Mouse (Mus musculus) liver, embryonic 11.5 days (tissue): ENCODE data around the gene Actg2. TPM values are rescaled to one million over a fixed set of nuclear protein-coding genes. Genes with fewer than 3 reads are reported as not detected.

ENCODE experiments used
- ATAC-seq: fragments of 200-750 bp; cut with Nextera tagmentation; replicated peaks from 2 replicates; pipeline ENCODE4 v1.8.0; 2017; ENCODE audit warnings: moderate number of reproducible peaks, mild to moderate bottlenecking, moderate TSS enrichment, moderate library complexity; ENCODE audit not compliant: low FRiP score
- DNase-seq: peaks from one replicate; pipeline ENCODE4 v3.0.0-alpha.2; 2017; ENCODE audit warnings: low spot score
- H3K27ac ChIP-seq: fragments of 300-500 bp; sonication (generic); 2 replicates; pipeline ENCODE4 v1.5.1; 2014; ENCODE audit warnings: mild to moderate bottlenecking, low read depth, low read length, control low read depth
- H3K27me3 ChIP-seq: fragments of 300-500 bp; sonication (generic); replicated peaks from 2 replicates; pipeline ENCODE4 v1.6.1; 2014; ENCODE audit warnings: low read length, mixed read lengths; ENCODE audit not compliant: control insufficient read depth, insufficient read depth
- H3K36me3 ChIP-seq: fragments of 300-500 bp; sonication (generic); 2 replicates; pipeline ENCODE4 v1.6.1; 2014; ENCODE audit warnings: mild to moderate bottlenecking, low read length, moderate library complexity, mixed read lengths; ENCODE audit not compliant: control insufficient read depth, insufficient read depth
- H3K4me1 ChIP-seq: fragments of 300-500 bp; sonication (generic); replicated peaks from 2 replicates; pipeline ENCODE4 v1.6.1; 2014; ENCODE audit warnings: low read length, mixed read lengths; ENCODE audit not compliant: control insufficient read depth, insufficient read depth
- H3K4me2 ChIP-seq: fragments of 300-500 bp; sonication (generic); 2 replicates; pipeline ENCODE4 v1.6.1; 2014; ENCODE audit warnings: mild to moderate bottlenecking, control low read depth, moderate library complexity
- H3K4me3 ChIP-seq: fragments of 300-500 bp; sonication (generic); 2 replicates; pipeline ENCODE4 v1.5.1; 2014; ENCODE audit warnings: low read depth, low read length, control low read depth
- H3K9ac ChIP-seq: fragments of 300-500 bp; sonication (generic); 2 replicates; pipeline ENCODE4 v1.6.1; 2014; ENCODE audit warnings: low read depth, low read length, control low read depth
- H3K9me3 ChIP-seq: fragments of 300-500 bp; sonication (generic); 2 replicates; pipeline ENCODE4 v1.6.1; 2016; ENCODE audit warnings: low read length, inconsistent platforms, mixed read lengths; ENCODE audit not compliant: control insufficient read depth
- whole genome bisulfite sequencing: fragments of 180-500 bp; shearing (Covaris S2); extraction: QIAGEN DNeasy Blood & Tissue Kit; methylation state at CpG from one replicate; pipeline ENCODE4 v1.1.7; 2014; 5-methylcytosine and 5-hydroxymethylcytosine counted together
- polyA plus RNA-seq: library from polyadenylated mRNA; unstranded; fragments of >200 nt; fragmentation: Nextera tagmentation; extraction: Ambion mirVana; gene quantifications from 2 replicates; pipeline ENCODE4 v1.2.1, GENCODE M21; 2014

Actg2 gene
- polyA plus RNA-seq, 1 experiment from 2014 or later, result 7.6 TPM

DNA sequence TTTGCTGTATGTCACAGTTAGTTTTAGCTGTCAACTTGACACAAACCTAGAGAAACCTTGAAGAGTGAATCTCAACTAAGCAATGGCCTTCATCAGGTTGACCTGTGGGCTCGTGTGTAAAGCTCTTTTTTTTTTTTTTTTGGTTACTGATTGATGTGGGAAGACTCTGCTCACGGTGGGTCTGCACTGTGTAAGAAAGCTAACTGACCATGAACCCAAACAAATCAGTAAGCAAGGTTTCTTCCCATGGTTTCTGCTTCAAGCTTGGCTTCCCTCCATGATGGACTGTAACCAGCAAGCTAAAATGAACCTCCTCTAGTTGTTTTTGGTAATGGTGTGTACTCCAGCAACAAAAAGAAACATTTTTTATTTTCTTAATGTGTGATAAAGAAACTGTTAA, 56.9 kb downstream of the Actg2 start:
- H3K27ac ChIP-seq, result no peak overlapping the region
- H3K4me1 ChIP-seq, result peaks cover 3% of the 10 kb centered on the region; the same call in 1 of the 2 replicates
- 70% methylated on average over 2 of the region's 2 CpGs for WGBS

DNA sequence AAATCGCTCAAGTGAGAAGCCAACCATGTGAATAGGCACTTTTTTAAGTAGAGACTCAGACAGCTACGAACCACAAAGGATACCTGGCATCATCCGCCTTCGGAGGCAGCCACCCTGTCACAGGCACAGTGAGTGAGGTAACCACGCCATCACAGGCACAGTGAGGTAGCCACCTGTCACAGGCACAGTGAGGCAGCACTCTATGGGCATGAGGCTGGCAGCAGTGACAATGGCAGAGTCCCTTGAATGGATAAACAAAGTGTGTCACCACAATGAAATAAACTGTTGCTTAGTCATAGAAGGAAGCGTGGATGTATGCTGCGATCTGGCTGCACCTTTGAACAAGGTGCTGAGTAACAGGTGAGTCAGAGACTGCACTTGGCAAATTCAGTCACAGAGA, 57.4 kb downstream of the Actg2 start:
- Histone ChIP-seq H3K27me3 (no peaks in the 10 kb centered on the region), H3K4me3 (no peak overlapping the region), H3K27ac (no peak overlapping the region), H3K9ac (no peak overlapping the region), H3K36me3 (peaks cover 18% of the 10 kb centered on the region; the same call in 1 of the 2 replicates), H3K4me1 (peaks cover 3% of the 10 kb centered on the region; the same call in 1 of the 2 replicates), H3K9me3 (no peaks in the 10 kb centered on the region), H3K4me2 (no peak overlapping the region)
- 88% methylated on average over 7 of the region's 7 CpGs for WGBS
- ATAC-seq, result no peak
- no peak for DNase-seq

More for the DNA sequence above, 56.9 kb downstream of the Actg2 start:
- no peak for DNase-seq
- no peak overlapping the region for H3K4me3 ChIP-seq
- ATAC-seq, result no peak
- no peaks in the 10 kb centered on the region for H3K9me3 ChIP-seq
- H3K4me2 ChIP-seq, result no peak overlapping the region
- peaks cover 20% of the 10 kb centered on the region; the same call in 1 of the 2 replicates for H3K36me3 ChIP-seq
- H3K27me3 ChIP-seq, result no peaks in the 10 kb centered on the region
- H3K9ac ChIP-seq, result no peak overlapping the region

- 64% methylated on average over 4 of the region's 4 CpGs for WGBS
- Histone ChIP-seq H3K4me3 (no peak overlapping the region), H3K9ac (no peak overlapping the region), H3K27me3 (no peaks in the 10 kb centered on the region), H3K4me1 (peaks cover 3% of the 10 kb centered on the region; the same call in 1 of the 2 replicates), H3K9me3 (no peaks in the 10 kb centered on the region), H3K27ac (no peak overlapping the region), H3K36me3 (peaks cover 18% of the 10 kb centered on the region; the same call in 1 of the 2 replicates), H3K4me2 (no peak overlapping the region)
- ATAC-seq (no peak), DNase-seq (no peak)
These were observed 57.8 kb downstream of the Actg2 start for GRCm38 (mm10) chr6:83478217-83478616.

DNA sequence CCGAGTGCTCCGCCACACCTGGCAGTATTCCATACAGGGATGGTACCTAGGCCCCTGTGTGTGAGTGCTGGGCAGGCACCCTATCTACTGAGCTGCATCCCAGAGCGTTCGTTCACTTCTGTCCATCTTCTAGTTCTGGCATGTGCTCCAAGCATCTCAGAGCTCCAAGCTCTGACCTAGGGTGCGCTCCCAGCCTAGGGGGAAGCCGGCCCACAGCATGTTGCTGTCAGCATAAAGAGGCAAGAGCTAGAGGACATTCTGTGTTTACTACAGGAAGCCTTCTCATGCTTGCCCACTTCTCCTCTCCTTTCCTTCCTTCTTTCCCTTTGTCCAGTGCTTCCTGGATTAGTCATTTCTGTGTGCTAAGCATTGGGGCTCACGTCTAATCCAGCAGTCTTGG, 60.6 kb downstream of the Actg2 start:
- no peaks in the 10 kb centered on the region for H3K4me1 ChIP-seq
- ATAC-seq, result no peak
- H3K9me3 ChIP-seq, result no peaks in the 10 kb centered on the region
- H3K36me3 ChIP-seq, result peaks cover 4% of the 10 kb centered on the region; the same call in 1 of the 2 replicates
- no peak overlapping the region for H3K4me2 ChIP-seq
- no peak overlapping the region for H3K4me3 ChIP-seq
- no peak overlapping the region for H3K27ac ChIP-seq
- H3K9ac ChIP-seq, result no peak overlapping the region
- H3K27me3 ChIP-seq, result no peaks in the 10 kb centered on the region
- WGBS, result 67% methylated on average over 7 of the region's 7 CpGs
- DNase-seq, result no peak

DNA sequence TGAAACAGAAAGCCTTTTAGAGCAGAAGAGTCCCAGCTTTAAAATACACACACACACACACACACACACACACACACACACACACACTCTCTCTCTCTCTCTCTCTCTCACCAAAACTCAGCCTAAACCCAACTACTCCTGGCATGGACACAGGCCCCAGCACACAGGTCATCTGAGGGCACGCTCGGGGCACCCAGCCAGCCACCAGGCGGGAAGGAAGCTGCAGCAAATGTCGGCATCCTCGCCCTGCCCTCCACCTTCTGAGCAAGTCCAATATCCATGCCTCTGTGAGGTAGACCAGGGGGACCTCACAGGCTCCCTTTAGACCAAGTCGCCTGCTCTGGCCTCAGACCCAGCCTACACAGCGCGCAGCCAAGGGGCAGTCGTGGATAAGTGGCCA, 62.8 kb downstream of the Actg2 start:
- no peaks in the 10 kb centered on the region for H3K27me3 ChIP-seq
- DNase-seq (no peak), ATAC-seq (no peak)
- H3K36me3 ChIP-seq, result no peaks in the 10 kb centered on the region
- 85% methylated on average over 9 of the region's 9 CpGs for WGBS
- H3K9ac ChIP-seq, result no peak overlapping the region
- H3K9me3 ChIP-seq, result no peaks in the 10 kb centered on the region
- H3K27ac ChIP-seq, result no peak overlapping the region
- no peak overlapping the region for H3K4me3 ChIP-seq
- H3K4me1 ChIP-seq, result no peaks in the 10 kb centered on the region
- H3K4me2 ChIP-seq, result no peak overlapping the region

- Histone ChIP-seq H3K4me3 (no peak overlapping the region), H3K27ac (no peak overlapping the region), H3K4me2 (no peak overlapping the region), H3K9me3 (no peaks in the 10 kb centered on the region), H3K4me1 (no peaks in the 10 kb centered on the region), H3K27me3 (no peaks in the 10 kb centered on the region), H3K36me3 (no peaks in the 10 kb centered on the region), H3K9ac (no peak overlapping the region)
- DNase-seq (no peak), ATAC-seq (no peak)
- 88% methylated on average over 7 of the region's 7 CpGs for WGBS
These were observed 64.3 kb downstream of the Actg2 start for GRCm38 (mm10) chr6:83471739-83472138.

DNA sequence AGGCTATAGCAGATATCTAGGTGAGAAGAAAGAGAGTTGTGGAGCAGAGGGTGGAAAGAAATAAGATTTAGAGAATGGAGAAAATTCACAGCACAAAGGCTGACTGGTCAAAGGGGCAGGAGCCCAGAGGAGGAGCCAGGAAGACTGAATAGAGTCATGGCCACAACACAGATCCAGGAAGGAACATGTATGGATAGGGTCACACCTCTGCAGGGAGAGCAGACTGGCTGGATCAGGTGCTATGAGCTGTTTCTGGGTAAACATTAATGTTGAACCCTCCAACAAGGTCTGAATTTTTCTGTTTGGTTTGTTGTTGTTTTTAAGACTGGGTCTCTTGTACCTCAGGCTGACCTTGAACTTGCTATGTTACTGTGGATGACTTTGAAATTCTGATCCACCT, 72.1 kb downstream of the Actg2 start:
- no peak overlapping the region for H3K9ac ChIP-seq
- H3K36me3 ChIP-seq, result no peaks in the 10 kb centered on the region
- ATAC-seq, result no peak
- DNase-seq, result no peak
- no peak overlapping the region for H3K4me3 ChIP-seq
- H3K27ac ChIP-seq, result no peak overlapping the region
- H3K4me1 ChIP-seq, result peaks cover 5% of the 10 kb centered on the region; the same call in 1 of the 2 replicates
- no peaks in the 10 kb centered on the region for H3K27me3 ChIP-seq
- H3K4me2 ChIP-seq, result no peak overlapping the region
- no peaks in the 10 kb centered on the region for H3K9me3 ChIP-seq

Other genes with a start within 250 kb of the Actg2 start
- gene Mthfd2, start 210.4 kb downstream of the Actg2 start, polyA plus RNA-seq, result 119 and 120 TPM in 2 replicates
- gene Mob1a, start 210.2 kb downstream of the Actg2 start, polyA plus RNA-seq, result 78.5 and 84.8 TPM in 2 replicates
- gene Bola3, start 187.1 kb downstream of the Actg2 start, polyA plus RNA-seq, result 307 and 333 TPM in 2 replicates
- 22.0 and 22.8 TPM in 2 replicates for gene Tet3, start 77.2 kb downstream of the Actg2 start, polyA plus RNA-seq
- gene Dguok, start 29.3 kb downstream of the Actg2 start, polyA plus RNA-seq, result 43.4 and 44.7 TPM in 2 replicates
- 21.2 TPM in 2 replicates for gene Stambp, start 36.5 kb upstream of the Actg2 start, polyA plus RNA-seq
- gene Clec4f, start 119.9 kb upstream of the Actg2 start, polyA plus RNA-seq, result 1.0 and 1.3 TPM in 2 replicates
- gene Cd207, start 141.6 kb upstream of the Actg2 start, polyA plus RNA-seq, result not detected in 2 replicates
- gene Vax2, start 175.0 kb upstream of the Actg2 start, polyA plus RNA-seq, result not detected in 2 replicates
- not detected in 2 replicates for gene Atp6v1b1, start 206.7 kb upstream of the Actg2 start, polyA plus RNA-seq
- 0.18 TPM in 1 of 2 replicates, not detected in the other for gene Ankrd53, start 226.4 kb upstream of the Actg2 start, polyA plus RNA-seq
- gene Tex261, start 239.5 kb upstream of the Actg2 start, polyA plus RNA-seq, result 69.8 and 77.3 TPM in 2 replicates